In genomic region chr12:33035089-33035718, GRCm38 (mm10) we compare ENCODE assay signal across 9 mouse cellular contexts. TPM values are rescaled to one million over a fixed set of nuclear protein-coding genes. Genes with fewer than 3 reads are reported as not detected.
DNase-seq lines count a peak whose midpoint lies in the region; ATAC-seq and TF ChIP-seq lines count a peak whose summit lies in the region.
"Had no signal": no experiment of that assay in that cellular context is flagged by ENCODE, and none has a peak within 500 bp of the region (broad histone marks: within the 10 kb centered on the region; RNA-seq: fewer than 3 reads in every experiment).

No protein-coding gene starts in this region.

- H3K9ac ChIP-seq in heart, embryonic 12.5 days = peak overlapping the region; percentile 12; the same call in 1 of the 2 replicates
- 0 out of 2 replicates have a peak overlapping the region, but pooled peaks have one; percentile 9 for H3K9ac ChIP-seq in forebrain, embryonic 14.5 days (ENCODE audit: low read length)
- H3K9ac ChIP-seq: liver, embryonic 14.5 days had no signal

- H3K4me2 ChIP-seq in heart, embryonic 12.5 days = peak overlapping the region; percentile 61
- H3K4me2 ChIP-seq in forebrain, embryonic 14.5 days (ENCODE audit: low read length) = peak overlapping the region; percentile 40

- H3K4me1 ChIP-seq in heart, embryonic 12.5 days (replicated peaks) = peaks cover 22% of the 10 kb centered on the region
- H3K4me1 ChIP-seq in E14TG2a.4 (replicated peaks; ENCODE audit: low read depth, low read length) = peaks cover 20% of the 10 kb centered on the region
- peaks cover 16% of the 10 kb centered on the region for H3K4me1 ChIP-seq in forebrain, embryonic 14.5 days (ENCODE audit: control insufficient read depth, insufficient read depth, low read length)

- 48% methylated on average over 11 of the region's 11 CpGs for WGBS in heart, embryonic 12.5 days
- WGBS in forebrain, embryonic 14.5 days = 3% methylated on average over 11 of the region's 11 CpGs

- peak overlapping the region; percentile 29 for H3K4me3 ChIP-seq in heart, embryonic 12.5 days
- peak overlapping the region; percentile 23; the same call in 1 of the 2 replicates for H3K4me3 ChIP-seq in E14TG2a.4 (replicated peaks; ENCODE audit: low read length)
- H3K4me3 ChIP-seq in forebrain, embryonic 14.5 days (ENCODE audit: low read depth, low read length) = no peak overlapping the region

- TF ChIP-seq CTCF in E14TG2a.4 (conservative IDR thresholded peaks at IDR 0.05; ENCODE audit: low read length) = no peak

- no peaks in the 10 kb centered on the region for H3K9me3 ChIP-seq in heart, embryonic 12.5 days (replicated peaks)
- no peaks in the 10 kb centered on the region for H3K9me3 ChIP-seq in E14TG2a.4 (ENCODE audit: low read length)
- no peaks in the 10 kb centered on the region for H3K9me3 ChIP-seq in forebrain, embryonic 14.5 days (replicated peaks; ENCODE audit: control insufficient read depth, low read length)

- intact Hi-C loops in heart, postnatal 10 days (cut with DNase I) = no loop called here

- no peak overlapping the region for H3K27ac ChIP-seq in heart, embryonic 12.5 days (ENCODE audit: poor library complexity, severe bottlenecking)
- H3K27ac ChIP-seq in forebrain, embryonic 14.5 days (ENCODE audit: low read depth, low read length) = peak overlapping the region; percentile 78
- H3K27ac ChIP-seq: liver, embryonic 14.5 days had no signal

- no peak for ATAC-seq in heart, embryonic 12.5 days (ENCODE audit: insufficient number of reproducible peaks, low FRiP score)
- peak; percentile 85 for ATAC-seq in forebrain, embryonic 14.5 days
- ATAC-seq in megakaryocyte, adult 5-6 weeks (ENCODE audit: poor library complexity, severe bottlenecking) = peak; percentile 30

- DNase-seq in heart, postnatal 10 days = no peak
- no peak for DNase-seq in forebrain, embryonic 14.5 days (ENCODE audit: low spot score)
- DNase-seq in right cerebral cortex, postnatal 36 days (ENCODE audit: low spot score in 2 of 2) = no peak
- DNase-seq in right cerebral cortex, adult 2 months (ENCODE audit: low spot score in 2 of 2) = no peak
- DNase-seq in kidney, adult 8-10 months = no peak

- no peaks in the 10 kb centered on the region for H3K36me3 ChIP-seq in heart, embryonic 12.5 days
- H3K36me3 ChIP-seq in E14TG2a.4 (ENCODE audit: insufficient read depth, low read length) = no peaks in the 10 kb centered on the region
- no peaks in the 10 kb centered on the region for H3K36me3 ChIP-seq in forebrain, embryonic 14.5 days (ENCODE audit: control insufficient read depth, insufficient read depth, low read length)

- H3K27me3 ChIP-seq in heart, embryonic 12.5 days (replicated peaks) = peaks cover 12% of the 10 kb centered on the region
- H3K27me3 ChIP-seq in E14TG2a.4 (ENCODE audit: insufficient read depth, low read length) = peaks cover 52% of the 10 kb centered on the region
- H3K27me3 ChIP-seq in forebrain, embryonic 14.5 days (replicated peaks; ENCODE audit: control insufficient read depth, insufficient read depth, low read length) = peaks cover 40% of the 10 kb centered on the region

RNA-seq across cellular contexts. Expression of gene Cdhr3, which starts 57.5 kb away (rescaled TPM):
- 0.10 and 0.18 TPM in 2 replicates for polyA plus RNA-seq in heart, embryonic 12.5 days (2016; fragmentation: Nextera tagmentation; extraction: Ambion mirVana)
- total RNA-seq in heart, postnatal 10 days (2021) = under 1 TPM in 1 of 2 experiments, not detected in 1; 0.77 TPM
- polyA plus RNA-seq in forebrain, embryonic 14.5 days (2014; fragmentation: Nextera tagmentation; extraction: Ambion mirVana) = 0.08 and 0.16 TPM in 2 replicates
- total RNA-seq in megakaryocyte, adult 5-6 weeks (2015) = not detected in 2 replicates
- not detected in 2 replicates for total RNA-seq in megakaryocyte, adult 5-6 weeks (2017)
- polyA plus RNA-seq: liver, embryonic 14.5 days had no signal
